24 mouse cellular contexts compared by ENCODE assay signal in genomic region chr7:135586402-135586801, GRCm38 (mm10). TPM values are rescaled to one million over a fixed set of nuclear protein-coding genes. Genes with fewer than 3 reads are reported as not detected.
A peak's percentile ranks its signal among the peaks of the same experiment; 100 is the strongest.
DNase-seq lines count a peak whose midpoint lies in the region; ATAC-seq and TF ChIP-seq lines count a peak whose summit lies in the region.
"Had no signal": no experiment of that assay in that cellular context is flagged by ENCODE, and none has a peak within 500 bp of the region (broad histone marks: within the 10 kb centered on the region; RNA-seq: fewer than 3 reads in every experiment).

No protein-coding gene starts in this region.

- H3K27me3 ChIP-seq in heart, adult 2 months (ENCODE audit: control insufficient read depth, insufficient read depth, low read length), result no peaks in the 10 kb centered on the region
- no peaks in the 10 kb centered on the region for H3K27me3 ChIP-seq in ES-Bruce4 (ENCODE audit: control insufficient read depth, insufficient read depth, low read length, poor library complexity, severe bottlenecking)
- H3K27me3 ChIP-seq in embryonic facial prominence, embryonic 13.5 days, result no peaks in the 10 kb centered on the region
- H3K27me3 ChIP-seq in cerebellum, adult 2 months (ENCODE audit: control insufficient read depth, insufficient read depth, low read length), result no peaks in the 10 kb centered on the region
- H3K27me3 ChIP-seq: CH12.LX; forebrain, embryonic 12.5 days had no signal

- ATAC-seq in embryonic facial prominence, embryonic 13.5 days (ENCODE audit: insufficient number of reproducible peaks, insufficient read depth, low FRiP score, low TSS enrichment, low read depth), result no peak
- ATAC-seq: activated CD4-positive, CD25-positive, alpha-beta regulatory T cell, adult 4 months; intestine, postnatal 0 days had no signal

- TF ChIP-seq CTCF in heart, adult 2 months (IDR thresholded peaks at IDR 0.05), result no peak
- no peak for TF ChIP-seq CTCF in layer of hippocampus, adult 2 months (conservative IDR thresholded peaks at IDR 0.05)
- TF ChIP-seq CTCF in ES-Bruce4 (IDR thresholded peaks at IDR 0.05; ENCODE audit: low read depth, low read length), result no peak
- TF ChIP-seq CTCF in cerebellum, adult 2 months (IDR thresholded peaks at IDR 0.05; ENCODE audit: borderline replicate concordance, insufficient read depth, low read depth, low read length), result no peak

- peak overlapping the region; percentile 21 for H3K27ac ChIP-seq in heart, adult 2 months
- H3K27ac ChIP-seq in layer of hippocampus, adult 2 months, result peak overlapping the region; percentile 46; the same call in 1 of the 2 replicates
- H3K27ac ChIP-seq in ES-Bruce4 (ENCODE audit: insufficient read depth, low read length), result 0 out of 2 replicates have a peak overlapping the region, but pooled peaks have one; percentile 41
- peak overlapping the region; percentile 68 for H3K27ac ChIP-seq in embryonic facial prominence, embryonic 13.5 days
- no peak overlapping the region for H3K27ac ChIP-seq in cerebellum, adult 2 months (ENCODE audit: insufficient read depth, low read length)
- H3K27ac ChIP-seq: forebrain, embryonic 12.5 days; heart, embryonic 13.5 days had no signal

- intact Hi-C loops in heart, adult 2 months (cut with DNase I), result loop anchor here (2.0 kb wide), 1 partner anchor 22 kb away; no protein-coding TSS in a partner anchor

- H3K4me2 ChIP-seq in embryonic facial prominence, embryonic 13.5 days, result no peak overlapping the region
- H3K4me2 ChIP-seq: forebrain, embryonic 12.5 days; heart, embryonic 13.5 days; midbrain, embryonic 11.5 days had no signal

- no peak for TF ChIP-seq EP300 in heart, adult 2 months (IDR thresholded peaks at IDR 0.05; ENCODE audit: insufficient read depth, low read depth, low read length)
- no peak for TF ChIP-seq EP300 in ES-Bruce4 (IDR thresholded peaks at IDR 0.05; ENCODE audit: insufficient read depth, low read depth, low read length)

- no peaks in the 10 kb centered on the region for H3K79me2 ChIP-seq in heart, adult 2 months (replicated peaks; ENCODE audit: control insufficient read depth, insufficient read depth, low read length)

- H3K4me1 ChIP-seq in heart, adult 2 months (ENCODE audit: control insufficient read depth, insufficient read depth, low read length), result peaks cover 2% of the 10 kb centered on the region
- H3K4me1 ChIP-seq in ES-Bruce4 (ENCODE audit: control insufficient read depth, insufficient read depth, low read length), result no peaks in the 10 kb centered on the region
- H3K4me1 ChIP-seq in embryonic facial prominence, embryonic 13.5 days, result peaks cover 8% of the 10 kb centered on the region
- H3K4me1 ChIP-seq in cerebellum, adult 2 months (ENCODE audit: control insufficient read depth, insufficient read depth, low read length), result peaks cover 7% of the 10 kb centered on the region; the same call in 1 of the 2 replicates
- H3K4me1 ChIP-seq: forebrain, embryonic 12.5 days; heart, embryonic 13.5 days had no signal

- no peaks in the 10 kb centered on the region for H3K36me3 ChIP-seq in heart, adult 2 months (ENCODE audit: control insufficient read depth, insufficient read depth, low read length)
- no peaks in the 10 kb centered on the region for H3K36me3 ChIP-seq in ES-Bruce4 (ENCODE audit: control insufficient read depth, insufficient read depth, low read length, poor library complexity, severe bottlenecking)
- H3K36me3 ChIP-seq in embryonic facial prominence, embryonic 13.5 days, result no peaks in the 10 kb centered on the region
- H3K36me3 ChIP-seq: forebrain, embryonic 12.5 days; heart, embryonic 13.5 days had no signal

- 36% methylated on average over 4 of the region's 4 CpGs for WGBS in heart, adult 2 months
- WGBS in embryonic facial prominence, embryonic 13.5 days, result 23% methylated on average over 4 of the region's 4 CpGs
- 60% methylated on average over 4 of the region's 4 CpGs for WGBS in cerebellum, adult 2 months

- H3K4me3 ChIP-seq in heart, adult 2 months, result no peak overlapping the region
- H3K4me3 ChIP-seq in layer of hippocampus, adult 2 months, result no peak overlapping the region
- H3K4me3 ChIP-seq in ES-Bruce4 (ENCODE audit: low read depth, low read length), result no peak overlapping the region
- no peak overlapping the region for H3K4me3 ChIP-seq in embryonic facial prominence, embryonic 13.5 days
- no peak overlapping the region for H3K4me3 ChIP-seq in cerebellum, adult 2 months (replicated peaks; ENCODE audit: insufficient read depth, low read depth, low read length)
- H3K4me3 ChIP-seq: forebrain, embryonic 12.5 days; heart, embryonic 13.5 days had no signal

- no peaks in the 10 kb centered on the region for H3K9me3 ChIP-seq in ES-Bruce4 (replicated peaks; ENCODE audit: control insufficient read depth, insufficient read depth, low read length, poor library complexity, severe bottlenecking)
- H3K9me3 ChIP-seq in embryonic facial prominence, embryonic 13.5 days, result no peaks in the 10 kb centered on the region
- H3K9me3 ChIP-seq: forebrain, embryonic 12.5 days; heart, embryonic 13.5 days had no signal

- DNase-seq in heart, adult 2 months, result no peak
- DNase-seq in heart, adult 8-10 months (ENCODE audit: low spot score), result no peak
- no peak for DNase-seq in layer of hippocampus, adult 2 months (ENCODE audit: low spot score in 2 of 2)
- DNase-seq in layer of hippocampus, postnatal 10 days (ENCODE audit: low spot score in 2 of 2), result no peak
- DNase-seq in cerebellum, adult 2 months, result no peak
- DNase-seq in ovary, postnatal 36 days (ENCODE audit: low spot score), result no peak
- DNase-seq: adrenal gland, postnatal 14 days; cerebellum, adult 8-10 months; kidney, postnatal 14 days; layer of hippocampus, adult 9-11 months; lung, postnatal 10 days; right cerebral cortex, adult 18-20 months had no signal

- TF ChIP-seq POLR2A in heart, adult 2 months (IDR thresholded peaks at IDR 0.05; ENCODE audit: insufficient read depth, low read depth, low read length), result no peak
- TF ChIP-seq POLR2A in ES-Bruce4 (IDR thresholded peaks at IDR 0.05; ENCODE audit: insufficient read depth, low read length), result no peak
- TF ChIP-seq POLR2A in cerebellum, adult 2 months (IDR thresholded peaks at IDR 0.05; ENCODE audit: borderline replicate concordance, insufficient read depth, low read length), result no peak

- H3K9ac ChIP-seq in heart, adult 2 months (ENCODE audit: low read depth, low read length), result no peak overlapping the region
- H3K9ac ChIP-seq in ES-Bruce4 (ENCODE audit: low read depth, poor library complexity, severe bottlenecking), result no peak overlapping the region
- H3K9ac ChIP-seq in embryonic facial prominence, embryonic 13.5 days, result no peak overlapping the region
- H3K9ac ChIP-seq: forebrain, embryonic 12.5 days; heart, embryonic 13.5 days had no signal

RNA-seq across cellular contexts. Expression of gene Ptpre, which starts 49.1 kb away (rescaled TPM):
- total RNA-seq in heart, adult 2 months (2021), result 1 to 10 TPM; 2.8 to 3.1 TPM
- 3.6 and 4.1 TPM in 2 replicates for polyA plus RNA-seq in heart, adult 2 months (2012; rRNA removed)
- 1 to 10 TPM; 1.9 to 3.8 (median 2.5) TPM for total RNA-seq in heart, adult 8-10 months (2022)
- total RNA-seq in layer of hippocampus, adult 2 months (2021), result 10 to 100 TPM; 50.7 to 51.4 TPM
- total RNA-seq in layer of hippocampus, postnatal 10 days (2021), result 10 to 100 TPM; 50.6 to 56.8 TPM
- polyA plus RNA-seq in ES-Bruce4 (2011; ENCODE audit: insufficient read depth, insufficient read length, low read depth, missing spikeins), result 0.72 and 0.75 TPM in 2 replicates
- 4.5 and 5.3 TPM in 2 replicates for polyA plus RNA-seq in embryonic facial prominence, embryonic 13.5 days (2015; fragmentation: Nextera tagmentation; extraction: Ambion mirVana)
- polyA plus RNA-seq in cerebellum, adult 2 months (2012; rRNA removed), result 20.8 and 21.2 TPM in 2 replicates

RNA-seq across cellular contexts. Expression of gene Clrn3, which starts 57.9 kb away (rescaled TPM):
- total RNA-seq in heart, adult 2 months (2021), result not detected
- polyA plus RNA-seq in heart, adult 2 months (2012; rRNA removed), result not detected in 2 replicates
- total RNA-seq in heart, adult 8-10 months (2022), result under 1 TPM in 1 of 4 experiments, not detected in 3; 0.11 TPM
- not detected for total RNA-seq in layer of hippocampus, adult 2 months (2021)
- total RNA-seq in layer of hippocampus, postnatal 10 days (2021), result not detected
- polyA plus RNA-seq in ES-Bruce4 (2011; ENCODE audit: insufficient read depth, insufficient read length, low read depth, missing spikeins), result not detected in 2 replicates
- 0.21 TPM in 1 of 2 replicates, not detected in the other for polyA plus RNA-seq in embryonic facial prominence, embryonic 13.5 days (2015; fragmentation: Nextera tagmentation; extraction: Ambion mirVana)
- not detected in 2 replicates for polyA plus RNA-seq in cerebellum, adult 2 months (2012; rRNA removed)
- total RNA-seq: adrenal gland, postnatal 14 days; CH12.LX; gastrocnemius, postnatal 4 days; left cerebral cortex, postnatal 10 days; liver, adult 2 months had no signal
- polyA plus RNA-seq: activated CD4-positive, CD25-positive, alpha-beta regulatory T cell, adult 4 months; forebrain, embryonic 12.5 days; heart, embryonic 13.5 days; hindbrain, embryonic 11.5 days; midbrain, embryonic 11.5 days had no signal

Comparison
In these comparisons a context has a peak if more than half of its experiments do, and no peak if none do; other contexts are left out.
1. RNA of gene Ptpre, which starts 49.1 kb away (total RNA-seq): 50.6 to 56.8 TPM in layer of hippocampus, postnatal 10 days and 50.7 to 51.4 TPM in layer of hippocampus, adult 2 months; 2.8 to 3.1 TPM in heart, adult 2 months and 1.9 to 3.8 TPM in heart, adult 8-10 months; every median in the first group is over 10 times any median in the second.